Mouse (Mus musculus): ENCODE measurements around the gene Tescl.

- TF ChIP-seq CTCF (IDR thresholded peaks at IDR 0.05 in 2 of 3, conservative IDR thresholded peaks at IDR 0.05 in 1 of 3; ENCODE audit: control insufficient read depth in 1 of 3, insufficient read depth in 1 of 3, low read depth in 2 of 3, low read length in 3 of 3, poor library complexity in 1 of 3, severe bottlenecking in 1 of 3) = no peak
- no peak for TF ChIP-seq ZMIZ1 (IDR thresholded peaks at IDR 0.05; ENCODE audit: low read depth, low read length)
- no peak for TF ChIP-seq MAZ (IDR thresholded peaks at IDR 0.05; ENCODE audit: low read depth, low read length)
These were observed 39.0 kb upstream of the Tescl start for GRCm38 (mm10) chr7:24372786-24373185.

Data from MEL (cell line).